Mouse (Mus musculus): ENCODE results near the gene Rac1.

DNA sequence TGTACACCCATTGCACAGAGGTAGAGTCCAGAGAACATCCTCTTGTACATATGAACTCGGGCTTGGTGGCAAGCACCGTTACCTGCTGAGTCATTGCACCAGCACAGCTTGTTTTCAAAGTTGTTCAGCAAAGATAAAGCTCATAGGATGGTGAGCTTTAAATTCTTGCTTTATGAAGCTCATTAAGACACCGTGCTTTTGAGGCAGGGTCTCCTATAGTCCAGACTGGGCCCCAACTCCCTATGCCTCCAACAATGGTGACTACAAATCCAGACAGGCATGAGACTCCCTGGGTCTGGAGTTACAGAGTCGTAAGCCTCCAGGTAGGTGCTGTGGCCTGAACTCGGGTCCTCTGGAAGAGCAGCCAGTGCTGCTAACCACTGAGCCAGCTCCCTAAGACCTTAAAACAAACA lies 39.4 kb upstream of the Rac1 start:
- no peak for TF ChIP-seq CTCF (IDR thresholded peaks at IDR 0.05; ENCODE audit: borderline replicate concordance, insufficient read depth, low read depth, low read length)
- TF ChIP-seq POLR2A (IDR thresholded peaks at IDR 0.05; ENCODE audit: borderline replicate concordance, insufficient read depth, low read length), result no peak
